Mouse (Mus musculus) lung, postnatal 10 days (tissue): ENCODE results near the gene Stac2.

Experiments
- DNase-seq: peaks from one replicate; pipeline ENCODE4 v3.0.0; 2021

Stac2 gene

DNA sequence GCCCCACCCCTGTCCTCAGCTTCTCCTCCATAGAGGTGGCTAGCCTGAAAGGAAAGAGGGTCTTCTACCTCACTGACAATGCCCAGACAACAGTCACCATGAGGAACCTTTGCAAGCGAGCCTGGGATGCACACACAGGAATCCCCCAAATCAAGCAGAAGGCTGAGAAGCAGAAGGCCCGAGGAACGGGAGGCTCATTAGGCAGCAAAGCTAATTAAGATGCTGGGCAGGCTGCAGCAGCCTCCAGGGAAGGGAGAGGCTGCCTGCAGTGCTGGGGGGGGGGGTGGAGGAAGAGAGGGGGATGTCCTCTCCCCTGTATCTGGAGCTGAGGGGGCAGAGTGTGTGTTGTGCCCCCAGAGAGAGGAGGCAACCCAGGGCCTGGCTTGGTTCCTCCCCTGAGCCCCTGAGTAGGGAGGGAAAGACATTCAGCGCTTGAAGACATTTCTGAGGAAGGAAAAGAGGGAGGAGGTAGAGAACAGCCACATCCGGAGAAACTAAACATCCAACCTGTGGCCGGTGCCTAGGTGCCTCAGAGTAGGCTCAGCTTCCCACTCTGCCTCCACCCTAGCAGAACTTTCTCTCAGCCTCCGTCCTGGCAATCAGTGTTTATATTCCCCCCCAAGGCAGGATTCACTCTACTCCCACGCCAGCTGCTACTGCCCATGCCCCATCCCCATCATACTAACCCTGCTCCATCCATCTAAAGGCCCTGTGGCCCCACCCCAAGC is 33.2 kb downstream of the Stac2 start:
- DNase-seq, result no peak

DNA sequence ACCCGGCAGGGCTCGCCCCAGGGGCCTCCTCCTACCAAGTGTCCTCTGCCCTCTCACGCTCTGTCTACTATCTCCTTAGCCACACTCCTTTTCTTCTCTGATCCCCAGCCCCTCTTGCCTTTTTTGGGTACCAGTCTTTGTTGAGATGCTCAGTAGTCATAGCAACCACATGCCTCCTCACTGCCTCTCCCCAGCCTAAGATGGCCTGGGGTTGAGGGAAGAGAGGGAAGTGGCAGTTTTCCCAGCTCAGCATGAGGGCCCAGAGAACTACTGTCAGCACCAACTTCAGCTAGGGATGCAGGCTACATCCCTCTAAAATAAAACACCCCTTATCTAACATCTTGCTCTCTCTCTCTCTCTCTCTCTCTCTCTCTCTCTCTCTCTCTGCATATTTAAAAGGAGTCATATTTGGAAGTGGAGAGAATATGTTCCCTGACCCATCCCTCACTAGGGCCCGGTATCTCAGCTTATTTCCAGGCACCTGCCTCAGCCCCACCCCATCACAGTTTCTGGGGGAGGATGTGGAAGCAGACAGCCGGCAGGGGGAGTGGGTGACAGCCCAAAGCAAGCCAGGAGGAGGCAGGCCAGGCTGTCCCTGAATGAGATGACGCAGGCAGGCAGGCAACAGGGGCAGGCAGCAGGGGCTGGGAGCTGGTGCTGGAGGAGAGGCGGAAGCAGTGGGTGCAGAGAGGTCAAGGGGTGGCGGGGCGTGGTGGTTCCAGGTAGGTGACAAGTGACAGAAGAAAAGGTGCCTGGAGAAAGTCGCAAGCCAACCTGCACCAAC is 34.2 kb downstream of the Stac2 start:
- DNase-seq, result peak; percentile 59

DNA sequence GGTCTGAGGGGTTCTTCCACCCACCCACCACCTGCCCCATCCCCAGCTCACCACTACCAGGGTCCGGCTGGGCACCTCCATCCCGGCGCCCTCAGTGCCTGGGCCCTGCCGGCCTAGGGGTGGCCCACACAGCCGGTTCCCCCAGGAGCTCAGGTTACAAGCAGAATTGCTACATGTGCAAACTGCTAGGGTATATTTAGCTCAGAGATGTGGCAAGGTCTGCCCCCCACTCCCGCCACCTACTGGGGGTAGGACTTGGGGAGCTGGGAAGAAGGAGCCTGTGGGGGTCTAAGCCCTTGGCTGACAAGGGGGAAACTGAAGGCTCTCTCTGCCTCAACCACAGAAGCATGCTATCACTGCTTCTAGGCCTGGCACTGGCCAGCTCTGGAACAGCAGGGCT is 35.0 kb downstream of the Stac2 start:
- no peak for DNase-seq

DNA sequence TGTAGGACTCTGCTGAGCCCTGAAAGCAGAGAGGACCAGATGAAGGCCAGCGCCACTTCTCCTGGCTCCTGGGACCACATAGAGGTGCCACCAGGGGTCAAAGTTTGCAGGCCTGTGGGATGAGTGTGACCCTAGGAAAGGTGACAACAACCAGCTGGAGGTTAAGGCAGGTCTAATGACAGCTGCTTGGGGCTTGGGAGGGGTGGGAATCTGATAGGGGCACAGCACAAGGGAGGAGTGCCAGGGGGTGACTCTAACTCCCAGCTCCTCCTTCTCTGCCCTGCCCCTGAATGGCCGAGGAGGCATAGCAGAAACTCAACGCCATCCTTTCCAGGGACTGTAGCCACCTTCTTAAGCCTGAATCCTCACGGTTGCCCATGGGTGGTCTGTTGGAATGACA is 36.4 kb downstream of the Stac2 start:
- no peak for DNase-seq

DNA sequence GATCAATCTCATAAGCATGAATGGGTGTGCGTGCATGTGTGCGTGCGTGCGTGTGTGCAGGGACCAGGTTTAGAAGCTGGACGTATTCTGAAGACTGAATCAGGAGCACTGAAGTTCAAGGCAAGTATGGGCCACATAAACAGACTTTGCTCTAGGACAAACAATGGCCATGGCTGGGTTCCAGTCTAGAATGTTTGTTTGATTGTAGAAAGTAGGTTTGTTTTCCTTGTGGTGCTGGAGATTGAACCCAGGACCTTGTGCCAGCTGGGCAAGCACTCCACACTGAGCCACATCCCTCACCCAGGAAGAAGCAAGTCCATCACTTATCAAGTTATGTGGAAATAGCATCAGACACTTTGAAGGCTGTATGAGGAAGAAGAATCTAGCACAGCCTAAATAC is 37.1 kb downstream of the Stac2 start:
- no peak for DNase-seq

DNA sequence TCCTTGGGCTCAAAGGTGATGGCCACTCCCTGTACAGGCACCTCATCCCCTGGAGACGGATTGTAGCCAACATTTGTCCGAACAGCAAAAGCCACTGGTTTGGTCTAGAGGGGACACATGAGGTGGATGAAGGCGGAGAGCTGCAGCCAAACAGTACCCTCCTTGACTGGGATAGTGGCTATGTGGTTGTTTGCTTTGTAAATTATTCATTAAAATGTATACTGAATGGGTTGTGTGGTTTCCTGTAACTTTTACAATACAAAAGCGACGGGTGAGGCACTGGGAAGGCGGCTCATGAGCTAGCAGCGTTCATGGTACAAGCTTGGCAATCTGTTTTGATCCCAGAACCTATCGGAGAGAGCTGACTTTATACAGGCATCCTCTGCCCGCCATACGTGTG is 40.4 kb downstream of the Stac2 start:
- no peak for DNase-seq

DNA sequence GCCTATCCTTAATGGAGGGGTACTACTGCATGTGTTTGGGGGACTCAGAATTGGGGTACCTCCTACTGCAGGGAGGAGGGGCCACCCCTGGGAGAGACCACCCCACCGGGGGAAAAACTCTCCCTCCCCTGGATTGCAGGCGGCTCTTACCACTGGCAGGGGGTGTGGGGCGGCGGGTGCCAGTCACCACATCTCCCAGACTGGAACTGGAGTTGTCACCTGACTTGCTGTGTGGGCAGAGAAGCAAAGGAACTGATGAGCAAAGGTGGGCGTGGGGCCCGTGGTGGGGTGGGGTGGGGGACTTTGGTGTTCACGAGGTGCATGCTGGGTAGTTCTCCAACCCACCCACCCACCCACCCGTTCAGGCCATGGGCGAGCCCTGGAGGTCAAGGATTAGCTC is 41.5 kb downstream of the Stac2 start:
- no peak for DNase-seq

DNA sequence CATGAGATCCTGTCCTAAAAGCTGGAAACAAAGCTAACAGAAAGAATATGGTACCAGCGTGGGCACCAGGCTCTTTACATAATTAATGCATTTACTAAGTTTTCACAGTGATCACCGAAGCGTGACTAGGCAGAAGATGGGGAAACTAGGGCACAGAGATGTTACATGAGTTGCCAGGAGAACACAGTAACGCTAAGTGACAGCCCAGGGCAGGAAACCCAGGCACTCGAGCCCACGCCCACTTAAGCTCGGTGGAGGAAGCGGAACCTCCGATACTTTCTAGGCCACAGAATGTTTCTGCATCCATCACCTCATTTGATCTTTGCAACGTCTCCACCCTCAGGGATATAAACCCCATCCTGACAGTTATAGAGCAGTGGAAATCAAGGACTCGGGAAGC is 45.2 kb downstream of the Stac2 start:
- no peak for DNase-seq

DNA sequence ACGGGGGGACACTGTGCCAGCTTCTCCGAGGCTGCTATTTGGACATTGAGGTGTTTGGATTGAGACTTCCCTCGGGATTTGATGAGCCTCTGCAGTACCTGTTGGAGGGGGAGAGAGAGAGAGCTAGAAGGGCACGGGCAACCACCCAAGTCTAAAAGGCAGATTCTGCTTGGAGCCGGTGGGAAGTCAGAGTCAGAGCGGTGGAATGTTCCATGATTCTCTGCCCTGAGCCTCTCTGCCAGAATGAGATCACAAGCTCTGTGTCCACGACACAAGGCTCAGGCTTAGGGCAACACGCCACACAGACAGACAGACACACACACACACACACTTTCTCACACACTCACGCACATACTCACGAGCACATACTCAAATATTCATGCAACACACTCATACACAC is 47.6 kb downstream of the Stac2 start:
- DNase-seq, result peak; percentile 65

DNA sequence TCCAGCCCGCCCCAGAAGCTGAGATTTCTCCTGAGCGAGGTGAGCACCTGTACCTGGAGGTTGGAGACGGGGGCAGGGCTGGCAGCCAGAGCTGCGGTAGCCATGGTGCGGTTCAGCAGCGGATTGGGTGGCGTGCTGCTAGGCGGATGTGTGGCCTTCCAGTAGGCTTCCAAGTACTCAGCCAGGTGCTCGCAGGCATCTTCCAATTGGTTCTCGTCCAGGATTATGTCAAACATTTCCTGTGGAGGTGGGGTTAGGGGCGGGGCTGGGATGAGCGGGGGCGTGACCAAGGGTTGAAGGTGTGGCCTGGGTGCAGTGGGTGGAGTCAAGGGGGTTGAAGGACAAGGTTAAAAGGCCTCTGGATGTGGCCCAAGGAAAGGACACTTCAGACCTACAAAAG is 48.2 kb downstream of the Stac2 start:
- no peak for DNase-seq

DNA sequence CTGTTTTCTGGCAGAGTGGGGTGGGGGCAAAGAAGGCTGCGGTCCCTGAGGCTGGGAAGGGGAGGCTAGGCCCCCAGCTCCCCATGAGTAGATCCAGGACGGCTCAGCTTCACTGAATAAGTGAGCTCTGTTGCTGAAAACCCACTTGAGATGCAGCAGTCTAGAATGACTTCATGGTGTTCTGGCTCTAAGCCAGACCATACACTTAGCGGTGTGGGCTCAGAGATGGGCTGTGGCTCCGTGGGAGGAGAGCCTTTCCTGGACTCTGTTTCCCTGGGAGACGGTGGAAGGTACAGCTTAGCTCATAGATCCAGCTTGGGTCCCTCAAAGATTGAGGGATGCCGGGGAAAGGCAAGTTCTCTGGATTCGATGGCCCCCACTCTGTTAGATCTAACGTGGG is 49.1 kb downstream of the Stac2 start:
- DNase-seq, result no peak

DNA sequence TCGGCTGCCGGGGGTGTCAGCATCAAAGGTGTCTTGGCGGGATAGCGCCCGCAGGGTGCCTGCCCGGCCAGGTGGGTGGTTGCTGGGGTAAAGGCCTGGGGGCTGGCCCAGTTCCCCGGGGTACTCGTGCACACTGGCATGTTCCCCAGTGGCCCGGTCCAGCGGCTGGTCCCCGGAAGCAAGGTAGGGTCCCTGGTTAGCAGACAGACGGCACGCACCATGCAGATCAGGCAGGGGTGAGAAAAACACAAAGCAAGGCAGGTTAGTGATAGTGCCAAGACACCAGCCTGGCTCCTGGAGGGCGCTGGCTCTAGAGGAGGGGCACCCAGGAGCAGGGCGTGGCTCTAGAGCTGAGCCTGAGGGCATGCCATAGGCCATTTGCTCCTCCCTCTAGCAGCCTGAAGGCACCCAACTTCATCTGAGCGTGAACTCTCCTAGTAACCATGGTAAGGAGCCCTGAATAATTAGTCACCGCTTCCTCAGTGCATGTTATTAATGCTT is 50.0 kb downstream of the Stac2 start:
- DNase-seq, result no peak

DNA sequence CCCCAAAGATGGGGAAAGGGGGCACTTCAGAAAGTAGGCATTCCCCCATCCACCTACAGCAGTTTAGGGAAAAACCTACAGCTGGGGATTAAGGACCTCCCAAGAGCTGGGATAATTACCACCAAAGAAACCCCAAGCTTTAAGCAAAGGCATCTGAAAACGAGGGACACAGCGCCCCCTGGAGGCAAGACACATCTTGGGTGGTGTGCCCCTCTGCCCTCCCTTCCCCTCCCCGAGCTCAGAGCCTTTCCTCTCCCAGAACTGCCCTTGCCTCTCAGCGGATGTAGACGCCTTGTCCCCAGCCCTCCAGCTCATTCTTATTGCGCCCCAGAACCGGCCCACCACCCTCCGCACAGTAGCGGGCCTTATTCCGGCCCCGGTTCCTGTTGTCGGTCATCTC is 50.6 kb downstream of the Stac2 start:
- DNase-seq, result peak; percentile 92

DNA sequence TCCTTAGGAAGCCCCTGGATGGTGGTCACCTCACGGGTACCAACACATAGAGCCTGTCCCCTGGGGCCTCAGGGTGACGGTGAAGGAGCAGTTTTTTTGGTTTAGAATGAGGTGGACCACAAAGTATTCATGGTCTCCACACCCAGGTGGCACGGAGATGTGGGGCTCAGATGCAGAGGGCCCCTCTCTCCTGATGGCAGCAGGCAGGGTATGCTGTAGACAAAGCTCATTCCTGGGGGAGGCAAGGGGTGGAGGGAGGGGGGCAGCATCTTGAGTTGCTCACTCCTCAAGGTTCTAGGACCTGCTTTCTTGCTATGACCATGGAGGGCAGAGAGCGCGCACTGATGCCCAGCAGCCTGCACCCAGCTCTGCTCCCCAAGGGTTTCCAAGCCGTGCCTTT is 51.3 kb downstream of the Stac2 start:
- DNase-seq, result no peak

DNA sequence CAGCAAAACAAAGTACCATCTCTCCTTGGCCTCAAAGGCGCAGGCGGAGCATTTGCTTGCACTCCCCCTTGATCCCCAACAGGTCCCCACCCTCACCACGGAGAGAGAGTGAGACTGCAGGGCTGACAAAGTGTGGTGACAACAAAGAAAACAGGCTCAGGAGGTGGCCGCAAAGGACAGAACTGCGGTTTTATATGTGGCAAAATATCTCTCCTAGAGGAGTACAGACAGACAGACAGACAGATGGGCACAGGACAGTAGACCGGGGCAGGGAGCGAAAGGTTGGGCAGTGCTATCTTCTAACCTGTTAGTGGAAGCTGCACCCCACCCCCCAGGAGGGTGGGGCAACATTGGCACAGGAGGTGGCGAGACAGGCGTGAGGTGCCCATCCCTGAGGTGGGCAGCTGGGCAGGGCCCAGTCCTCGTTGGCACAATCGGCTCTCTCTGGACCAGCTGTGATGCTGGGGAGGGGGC is 51.9 kb downstream of the Stac2 start:
- no peak for DNase-seq

DNA sequence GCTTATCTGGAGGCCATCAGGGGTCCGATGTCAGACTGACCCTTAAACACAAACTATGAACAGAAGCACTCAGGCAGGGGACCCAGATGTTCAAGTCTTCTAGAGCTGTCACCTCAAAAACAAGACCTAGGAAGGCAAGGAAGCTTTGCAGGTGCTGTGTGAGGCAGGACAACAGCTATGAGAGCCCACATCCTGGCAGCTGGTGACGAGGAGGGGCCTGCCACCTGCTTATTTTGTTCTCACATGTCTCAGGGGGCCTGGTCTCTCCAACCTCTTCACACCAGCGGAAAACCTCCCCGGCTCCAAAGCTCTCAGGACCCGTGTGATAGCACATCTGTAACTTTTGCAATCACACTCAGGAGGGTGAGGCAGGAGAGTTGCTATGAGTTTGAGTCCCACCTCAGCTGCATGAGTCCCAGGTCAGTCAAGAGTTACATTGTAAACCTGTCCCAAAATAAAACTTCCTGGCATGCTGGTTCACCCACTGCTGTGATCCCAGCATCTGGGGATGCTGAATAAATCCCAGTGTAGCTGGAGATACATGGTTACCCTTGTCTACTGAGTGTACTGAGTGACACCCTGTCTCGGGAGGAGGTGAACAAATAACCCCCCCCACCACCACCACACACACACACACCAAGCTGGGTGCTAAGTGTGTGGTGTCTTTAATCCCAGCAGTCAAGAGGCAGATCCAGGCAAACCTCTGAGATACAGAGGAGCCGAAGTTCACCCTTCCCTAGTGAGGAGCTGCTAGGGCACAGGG is 52.7 kb downstream of the Stac2 start:
- DNase-seq, result no peak

DNA sequence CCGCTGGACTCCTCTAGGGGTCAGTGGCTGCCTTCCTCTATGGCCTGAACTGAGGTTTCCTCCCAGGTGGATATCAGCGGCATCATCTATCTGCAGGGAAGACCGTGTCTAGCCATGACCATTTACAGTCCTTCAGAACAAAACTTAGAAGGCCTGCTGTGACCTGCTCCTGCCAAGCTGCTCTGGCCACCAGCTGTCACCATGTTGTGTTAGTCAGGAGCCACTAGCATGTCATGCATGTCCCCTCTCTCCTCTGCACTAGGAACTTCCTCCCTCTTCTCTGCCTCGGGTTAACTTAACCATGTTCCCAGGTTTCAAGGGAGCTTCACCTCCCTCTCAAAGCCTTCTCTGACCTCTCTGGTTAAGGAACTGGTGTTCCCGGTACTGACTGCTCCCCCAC is 53.5 kb downstream of the Stac2 start:
- DNase-seq, result no peak

DNA sequence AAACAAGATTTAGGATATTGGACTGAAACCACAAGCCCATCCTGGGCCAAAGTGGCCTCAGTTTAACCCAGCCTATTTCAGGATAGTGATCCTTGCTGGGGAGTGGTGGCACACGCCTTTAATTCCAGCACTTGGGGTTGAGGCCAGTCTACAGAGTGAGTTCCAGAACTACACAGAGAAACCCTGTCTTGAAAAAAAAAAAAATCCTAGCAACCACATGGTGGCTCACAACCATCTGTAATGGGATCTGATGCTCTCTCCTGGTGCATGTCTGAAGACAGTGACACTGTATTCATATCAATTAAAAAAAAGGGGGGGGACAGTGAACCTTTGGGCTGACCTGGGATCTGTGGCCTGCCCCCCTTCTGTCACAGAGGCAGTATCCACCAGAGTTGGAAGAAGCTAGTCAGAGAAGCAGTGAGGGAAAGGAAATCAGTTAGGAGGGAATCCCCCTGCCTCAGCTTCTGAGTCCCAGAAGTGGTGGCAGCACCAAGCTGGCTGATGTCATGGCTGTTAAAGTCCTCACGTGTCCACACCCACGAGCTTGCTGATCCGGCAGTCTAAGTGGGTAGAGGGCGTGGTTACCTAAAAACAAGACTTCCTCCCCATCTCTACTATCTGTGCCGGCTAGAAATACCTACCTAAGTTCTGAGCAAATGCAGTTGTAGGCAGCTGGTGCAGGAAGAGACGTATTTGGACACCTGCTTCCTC is 54.2 kb downstream of the Stac2 start:
- DNase-seq, result no peak

DNA sequence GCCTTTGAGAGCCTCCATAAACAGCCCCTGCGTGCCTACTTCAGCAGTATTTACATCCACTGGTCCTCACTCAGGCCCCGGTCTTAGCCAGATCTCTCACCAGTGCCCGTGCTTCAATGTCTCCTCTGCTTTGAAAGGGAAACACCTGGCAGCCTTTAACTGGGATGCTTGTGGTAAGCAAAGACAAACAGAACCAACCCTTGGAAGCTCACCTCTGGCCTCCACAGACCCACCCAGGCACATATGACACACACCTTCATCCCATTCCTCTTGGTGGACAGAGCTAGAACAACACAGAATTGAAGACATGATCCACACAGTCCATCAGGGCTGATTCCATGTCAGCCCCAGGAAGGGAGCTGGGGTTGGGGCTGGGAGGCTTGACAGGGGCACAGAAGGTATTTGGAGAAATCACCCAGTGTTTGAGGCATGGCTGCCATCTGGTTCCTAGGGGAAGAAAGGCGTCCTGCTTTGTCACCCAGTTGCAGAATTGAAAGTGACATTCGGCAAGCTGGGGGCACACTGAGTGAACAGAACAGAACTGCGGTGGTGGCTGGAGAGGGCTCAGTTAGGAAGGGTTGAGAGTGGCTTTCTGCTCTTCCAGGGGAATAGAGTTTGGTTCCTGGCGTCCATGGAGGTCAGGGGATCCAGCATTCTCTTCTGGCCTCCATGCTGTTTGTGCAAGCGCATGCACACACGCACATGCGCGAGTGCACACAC is 55.0 kb downstream of the Stac2 start:
- no peak for DNase-seq

DNA sequence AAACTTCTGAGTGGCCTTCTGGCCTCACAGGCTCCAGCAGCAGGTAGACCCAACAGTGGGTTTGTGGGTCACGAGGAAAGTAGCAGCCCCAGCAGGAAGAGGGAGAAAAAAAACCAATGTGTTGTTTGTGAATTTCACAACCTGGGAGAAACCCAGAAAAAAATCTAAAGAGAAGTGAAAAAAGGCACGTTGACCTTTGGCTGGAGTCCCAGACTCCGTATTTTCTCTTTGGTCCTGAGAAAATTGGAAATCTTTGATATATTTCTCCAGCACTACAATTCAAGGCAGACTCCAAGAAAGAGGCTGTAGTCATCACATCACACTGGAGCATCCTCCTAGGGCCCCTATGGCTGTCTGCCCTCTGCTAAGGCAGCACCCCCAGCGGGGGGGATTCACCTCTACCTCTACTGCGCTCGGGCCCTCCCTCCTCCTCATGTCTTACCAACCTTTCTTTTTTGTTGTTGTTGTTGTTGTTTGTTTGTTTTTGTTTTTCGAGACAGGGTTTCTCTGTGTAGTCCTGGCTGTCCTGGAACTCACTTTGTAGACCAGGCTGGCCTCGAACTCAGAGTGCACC is 55.8 kb downstream of the Stac2 start:
- DNase-seq, result no peak

DNA sequence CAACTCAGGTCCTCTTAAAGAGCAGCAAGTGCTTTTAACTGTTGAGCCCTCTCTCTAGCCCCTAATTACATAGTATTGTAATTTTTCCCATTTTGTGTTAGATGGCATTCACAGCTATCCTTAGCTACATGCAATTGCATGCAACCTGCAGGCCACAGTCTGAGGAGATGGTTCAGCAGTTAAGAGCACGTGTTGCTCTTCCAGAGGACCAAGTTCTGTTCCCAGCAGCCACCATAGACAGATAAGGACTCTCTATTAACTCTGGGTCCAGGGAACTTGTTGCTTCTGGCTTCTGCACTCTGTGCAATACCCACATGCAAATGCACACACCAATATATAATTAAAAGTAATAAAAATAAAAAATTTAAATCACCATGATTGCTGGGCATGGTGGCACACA is 56.6 kb downstream of the Stac2 start:
- no peak for DNase-seq
